Mouse (Mus musculus): ENCODE data around the gene Atp1b1. TPM values are rescaled to one million over a fixed set of nuclear protein-coding genes. Genes with fewer than 3 reads are reported as not detected.
A peak's percentile ranks its signal among the peaks of the same experiment; 100 is the strongest.

Atp1b1 gene
- 7.5 and 8.7 TPM in 2 replicates for total RNA-seq (2014; fragmentation: Nextera tagmentation)
- total RNA-seq (2017): 5.6 and 8.1 TPM in 2 replicates

DNA sequence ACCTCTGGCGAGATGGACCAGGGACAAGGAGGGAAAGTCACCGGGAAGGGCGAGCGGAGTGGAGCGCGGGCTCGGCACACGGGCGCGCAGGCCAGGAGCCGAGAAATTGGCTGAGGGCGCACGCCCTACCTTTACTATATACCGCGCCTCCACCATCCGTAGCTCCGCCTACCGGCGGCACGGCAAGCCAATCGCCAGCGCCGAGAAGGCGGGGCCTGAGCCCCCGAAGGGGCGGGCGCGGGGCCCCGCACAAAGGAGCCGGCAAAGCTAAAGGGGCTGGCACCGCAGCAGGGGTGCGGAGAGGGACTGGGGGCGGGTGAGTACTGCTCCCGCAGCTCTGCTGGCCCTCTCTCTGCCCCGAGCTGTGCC lies at the start of gene Atp1b1:
Gene Atp1b1, minus strand, starts transcription at position 111 of the 369 bp plus-strand sequence.
- ATAC-seq (replicated peaks; ENCODE audit: poor library complexity, severe bottlenecking): peak; percentile 73

- no peak for ATAC-seq (replicated peaks; ENCODE audit: poor library complexity, severe bottlenecking)
These were observed 46.9 kb upstream of the Atp1b1 start for GRCm38 (mm10) chr1:164505096-164505495.

DNA sequence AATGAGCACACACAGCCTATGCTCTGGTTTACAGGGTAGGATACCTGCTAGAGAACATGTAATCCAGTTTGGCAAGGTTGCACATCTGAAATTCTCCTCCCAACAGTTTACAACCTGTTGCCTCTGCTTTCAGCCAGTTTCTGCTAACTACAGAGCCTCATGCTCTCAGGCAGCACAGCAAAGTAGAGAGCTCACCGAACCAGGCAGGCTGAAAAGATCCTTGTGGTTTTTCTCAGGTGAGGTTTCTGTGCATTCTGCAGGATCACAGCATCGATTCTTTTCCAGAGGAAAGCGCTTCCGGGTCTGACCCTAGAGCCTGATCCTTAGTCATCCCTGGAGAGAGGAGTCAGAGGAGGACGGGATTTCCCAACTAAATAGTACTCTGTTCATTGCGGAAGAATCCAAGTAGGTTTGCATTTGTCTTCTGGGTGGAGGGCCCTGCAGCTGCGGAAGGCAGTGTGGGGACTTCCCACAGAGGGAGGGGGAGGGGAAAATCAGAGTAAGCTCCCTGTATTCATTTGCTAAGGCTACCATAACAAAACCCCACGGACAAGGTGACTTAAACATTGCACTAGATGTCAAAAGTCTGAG lies 45.1 kb upstream of the Atp1b1 start:
- ATAC-seq (replicated peaks; ENCODE audit: poor library complexity, severe bottlenecking): no peak

GRCm38 (mm10) chr1:164502231-164502630 lies 44.1 kb upstream of the Atp1b1 start:
- ATAC-seq (replicated peaks; ENCODE audit: poor library complexity, severe bottlenecking): no peak

- ATAC-seq (replicated peaks; ENCODE audit: poor library complexity, severe bottlenecking): no peak
These were observed 36.8 kb upstream of the Atp1b1 start for GRCm38 (mm10) chr1:164494741-164495512.

DNA sequence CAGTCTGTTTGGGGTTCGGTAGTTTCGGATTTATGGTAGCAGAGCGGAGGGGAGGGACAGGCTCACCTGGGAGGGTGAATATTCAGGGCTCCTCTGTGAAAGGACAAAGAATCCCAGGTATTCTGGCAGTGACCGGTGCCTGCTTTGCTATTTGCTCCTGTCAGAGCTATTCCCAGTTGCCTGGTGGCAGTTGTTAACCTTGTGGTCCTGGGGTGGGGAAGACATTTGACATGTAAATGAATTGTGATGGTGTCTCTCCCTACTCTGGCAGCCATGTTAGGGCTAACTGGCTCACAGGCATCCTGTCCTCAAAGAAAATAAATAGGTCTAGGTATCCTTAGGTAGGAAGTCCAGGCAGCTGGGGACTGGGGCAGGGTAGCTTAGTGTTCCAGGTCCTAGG lies 36.1 kb upstream of the Atp1b1 start:
- ATAC-seq (replicated peaks; ENCODE audit: poor library complexity, severe bottlenecking): no peak

- no peak for ATAC-seq (replicated peaks; ENCODE audit: poor library complexity, severe bottlenecking)
These were observed 35.0 kb upstream of the Atp1b1 start for GRCm38 (mm10) chr1:164493042-164493705.

- ATAC-seq (replicated peaks; ENCODE audit: poor library complexity, severe bottlenecking): no peak
These were observed 34.3 kb upstream of the Atp1b1 start for GRCm38 (mm10) chr1:164492476-164492875.

DNA sequence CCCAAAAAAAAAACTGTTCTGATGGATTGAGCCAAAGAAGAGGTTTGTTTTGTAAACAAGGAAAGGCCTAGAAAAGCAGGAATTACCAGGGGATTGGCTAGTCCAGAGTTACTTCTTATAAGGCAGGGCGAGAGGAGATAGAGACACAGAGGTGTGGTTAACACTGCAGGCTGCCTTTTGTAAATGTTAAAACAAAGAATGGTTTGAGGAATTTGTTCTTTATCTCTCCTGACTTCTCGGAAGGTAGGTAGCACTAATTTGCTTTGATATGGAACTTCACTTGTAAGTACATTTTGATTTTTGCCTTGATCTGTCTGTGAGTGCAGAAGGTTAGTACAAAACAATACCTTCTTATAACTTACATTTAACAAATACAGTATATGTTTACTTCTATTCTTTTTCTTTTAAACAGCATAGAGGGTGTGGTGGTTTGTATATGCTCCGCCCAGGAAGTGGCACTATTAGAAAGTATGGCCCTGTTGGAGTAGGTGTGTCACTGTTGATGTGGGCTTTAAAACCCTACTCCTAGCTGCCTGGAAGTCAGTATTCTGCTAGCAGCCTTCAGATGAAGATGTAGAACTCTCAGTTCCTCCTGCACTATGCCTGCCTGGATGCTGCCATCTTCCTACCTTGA lies 31.9 kb upstream of the Atp1b1 start:
- ATAC-seq (replicated peaks; ENCODE audit: poor library complexity, severe bottlenecking): no peak

GRCm38 (mm10) chr1:164483728-164484127 lies 25.6 kb upstream of the Atp1b1 start:
- no peak for ATAC-seq (replicated peaks; ENCODE audit: poor library complexity, severe bottlenecking)

- no peak for ATAC-seq (replicated peaks; ENCODE audit: poor library complexity, severe bottlenecking)
These were observed 24.7 kb upstream of the Atp1b1 start for GRCm38 (mm10) chr1:164482833-164483232.

- no peak for ATAC-seq (replicated peaks; ENCODE audit: poor library complexity, severe bottlenecking)
These were observed 23.6 kb upstream of the Atp1b1 start for GRCm38 (mm10) chr1:164481645-164482354.

- ATAC-seq (replicated peaks; ENCODE audit: poor library complexity, severe bottlenecking): no peak
These were observed 22.8 kb upstream of the Atp1b1 start for GRCm38 (mm10) chr1:164480755-164481644.

GRCm38 (mm10) chr1:164475895-164476294 lies 17.7 kb upstream of the Atp1b1 start:
- no peak for ATAC-seq (replicated peaks; ENCODE audit: poor library complexity, severe bottlenecking)

DNA sequence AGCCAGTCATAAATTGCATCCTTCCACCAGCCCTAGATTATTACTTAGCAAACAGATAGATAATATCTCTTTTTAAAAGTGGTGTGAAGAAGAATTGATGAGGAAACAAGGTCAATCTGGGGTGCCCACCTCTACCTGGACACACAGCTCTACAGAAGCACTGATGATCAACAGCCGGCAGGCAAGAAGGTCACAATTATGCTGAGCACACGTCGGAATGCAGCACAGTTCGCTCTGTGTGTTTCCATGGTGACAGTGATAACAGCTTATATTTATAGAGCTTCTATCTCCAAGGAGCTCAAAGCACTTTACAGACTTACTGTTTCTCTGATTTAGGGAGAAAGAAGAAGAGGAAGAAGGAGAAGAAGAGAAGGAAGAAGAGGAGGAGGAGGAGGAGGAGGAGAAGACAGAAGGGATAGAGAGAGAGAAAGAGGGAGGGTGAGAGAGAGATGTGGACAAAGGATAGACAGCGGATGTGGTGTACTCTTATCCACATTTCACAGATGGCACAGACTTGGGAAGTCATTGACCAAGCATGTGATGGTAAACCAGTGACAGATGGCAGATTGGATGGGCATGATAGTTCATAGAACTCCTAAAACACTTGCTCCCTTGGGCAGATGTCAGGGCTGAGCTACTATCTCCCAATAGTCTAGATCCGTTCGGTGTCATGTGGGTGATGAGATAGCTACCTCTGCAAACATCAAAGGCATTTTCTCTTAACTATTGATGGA lies 16.8 kb upstream of the Atp1b1 start:
- no peak for ATAC-seq (replicated peaks; ENCODE audit: poor library complexity, severe bottlenecking)

GRCm38 (mm10) chr1:164474310-164474709 lies 16.2 kb upstream of the Atp1b1 start:
- ATAC-seq (replicated peaks; ENCODE audit: poor library complexity, severe bottlenecking): no peak

DNA sequence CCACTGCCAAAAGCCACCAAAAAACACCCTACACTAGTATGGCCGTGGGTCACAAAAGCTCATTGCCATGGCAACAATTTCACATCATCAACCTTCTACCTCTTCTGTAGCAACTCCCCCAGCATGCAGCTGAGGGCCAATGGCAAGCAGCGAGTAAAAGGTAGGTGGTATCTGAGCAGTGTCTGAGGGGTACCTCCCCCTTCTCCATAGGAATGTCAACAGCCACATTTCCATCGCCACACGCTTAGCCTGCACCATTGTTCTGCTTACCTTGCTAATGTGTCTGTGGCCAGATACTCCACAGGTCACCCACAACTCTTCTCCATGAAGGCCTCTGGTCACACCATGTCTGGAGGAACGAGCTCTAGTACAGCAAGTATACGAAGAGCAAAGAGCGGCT lies 15.2 kb upstream of the Atp1b1 start:
- no peak for ATAC-seq (replicated peaks; ENCODE audit: poor library complexity, severe bottlenecking)

DNA sequence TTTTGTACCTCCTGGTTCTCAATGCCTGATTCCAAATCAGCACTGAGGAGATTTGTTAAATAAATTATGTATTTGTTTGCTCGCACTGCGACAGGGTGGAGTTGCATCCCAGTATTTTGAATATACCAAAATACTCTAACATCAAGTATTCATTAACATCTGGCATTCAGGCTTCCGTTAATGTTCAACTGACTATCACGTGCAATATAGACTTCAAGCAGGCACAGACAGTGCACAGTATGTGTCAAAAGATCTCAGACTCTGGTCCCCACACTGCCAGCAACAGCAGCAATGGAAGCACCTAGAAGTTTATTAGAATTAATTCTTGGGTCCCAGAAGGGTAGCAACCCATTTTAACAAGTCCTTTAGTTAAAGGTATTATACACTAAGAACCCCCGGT lies 13.5 kb upstream of the Atp1b1 start:
- no peak for ATAC-seq (replicated peaks; ENCODE audit: poor library complexity, severe bottlenecking)

DNA sequence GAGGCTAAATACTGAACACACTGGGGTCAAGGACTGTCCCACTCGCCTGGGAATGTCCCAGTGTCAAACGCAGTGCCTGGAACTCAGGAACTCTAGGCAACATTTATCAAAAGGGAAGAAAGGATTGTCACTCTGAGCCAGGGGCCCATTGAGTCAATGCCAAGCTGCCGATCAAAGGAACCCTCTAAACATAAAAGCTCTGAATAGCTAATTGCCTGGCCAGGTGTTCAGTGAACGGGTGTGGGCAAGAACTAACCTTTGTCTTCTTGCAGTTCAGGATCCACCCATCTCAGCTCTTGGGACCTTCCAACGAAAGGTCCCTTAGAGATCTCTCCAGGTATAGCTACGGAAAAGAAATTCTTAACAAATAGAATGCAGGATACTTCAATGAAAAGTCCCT lies 12.8 kb upstream of the Atp1b1 start:
- no peak for ATAC-seq (replicated peaks; ENCODE audit: poor library complexity, severe bottlenecking)

All from granulocyte monocyte progenitor cell, adult 5-6 weeks (primary cell).